ENCODE assay signal across 26 mouse cellular contexts in genomic region chr19:44695331-44695730, GRCm38 (mm10).
DNase-seq lines count a peak whose midpoint lies in the region; ATAC-seq and TF ChIP-seq lines count a peak whose summit lies in the region.
"Had no signal": no experiment of that assay in that cellular context is flagged by ENCODE, and none has a peak within 500 bp of the region (broad histone marks: within the 10 kb centered on the region; RNA-seq: fewer than 3 reads in every experiment).

No protein-coding gene starts in this region.

- no peak overlapping the region for H3K4me2 ChIP-seq in forebrain, embryonic 12.5 days
- H3K4me2 ChIP-seq in forebrain, embryonic 11.5 days (ENCODE audit: low read depth, low read length, severe bottlenecking), result no peak overlapping the region
- H3K4me2 ChIP-seq in midbrain, embryonic 11.5 days, result peak overlapping the region; percentile 10; the same call in 1 of the 2 replicates
- no peak overlapping the region for H3K4me2 ChIP-seq in midbrain, postnatal 0 days (ENCODE audit: low read depth, low read length, poor library complexity, severe bottlenecking)
- peak overlapping the region; percentile 27 for H3K4me2 ChIP-seq in forebrain, embryonic 15.5 days (replicated peaks)
- peak overlapping the region; percentile 18; the same call in 1 of the 2 replicates for H3K4me2 ChIP-seq in neural tube, embryonic 13.5 days
- H3K4me2 ChIP-seq: embryonic facial prominence, embryonic 15.5 days; hindbrain, embryonic 15.5 days; limb, embryonic 12.5 days; liver, embryonic 12.5 days had no signal

- no peak overlapping the region for H3K9ac ChIP-seq in forebrain, embryonic 12.5 days
- H3K9ac ChIP-seq in forebrain, embryonic 11.5 days (ENCODE audit: low read length), result no peak overlapping the region
- H3K9ac ChIP-seq in midbrain, embryonic 11.5 days (ENCODE audit: low read length), result peak overlapping the region; percentile 58; the same call in 1 of the 2 replicates
- H3K9ac ChIP-seq in midbrain, postnatal 0 days (replicated peaks; ENCODE audit: low read length, poor library complexity, severe bottlenecking), result no peak overlapping the region
- H3K9ac ChIP-seq in forebrain, embryonic 15.5 days (replicated peaks), result no peak overlapping the region
- H3K9ac ChIP-seq in neural tube, embryonic 13.5 days, result 0 out of 2 replicates have a peak overlapping the region, but pooled peaks have one; percentile 12
- H3K9ac ChIP-seq: embryonic facial prominence, embryonic 15.5 days; hindbrain, embryonic 15.5 days; limb, embryonic 12.5 days; liver, embryonic 12.5 days had no signal

- no peak for ATAC-seq in forebrain, embryonic 12.5 days (ENCODE audit: low FRiP score)
- no peak for ATAC-seq in forebrain, embryonic 11.5 days (replicated peaks; ENCODE audit: low FRiP score)
- no peak for ATAC-seq in midbrain, embryonic 11.5 days (ENCODE audit: low FRiP score)
- no peak for ATAC-seq in midbrain, postnatal 0 days (ENCODE audit: low FRiP score)
- peak; percentile 48; the same call in 1 of the 2 replicates for ATAC-seq in forebrain, embryonic 15.5 days (replicated peaks)
- ATAC-seq in neural tube, embryonic 13.5 days (ENCODE audit: low read depth), result peak; percentile 19; the same call in 1 of the 2 replicates
- ATAC-seq: activated CD4-positive, CD25-positive, alpha-beta regulatory T cell, adult 4 months; liver, embryonic 12.5 days had no signal

- no peak overlapping the region for H3K4me3 ChIP-seq in forebrain, embryonic 12.5 days (replicated peaks)
- no peak overlapping the region for H3K4me3 ChIP-seq in forebrain, embryonic 11.5 days (ENCODE audit: low read depth, low read length)
- no peak overlapping the region for H3K4me3 ChIP-seq in midbrain, embryonic 11.5 days (ENCODE audit: low read depth, low read length)
- H3K4me3 ChIP-seq in midbrain, postnatal 0 days (ENCODE audit: low read depth, low read length), result no peak overlapping the region
- H3K4me3 ChIP-seq in forebrain, embryonic 15.5 days, result peak overlapping the region; percentile 20
- H3K4me3 ChIP-seq in neural tube, embryonic 13.5 days, result no peak overlapping the region
- H3K4me3 ChIP-seq in cerebellum, adult 2 months (replicated peaks; ENCODE audit: insufficient read depth, low read depth, low read length), result no peak overlapping the region
- H3K4me3 ChIP-seq: embryonic facial prominence, embryonic 15.5 days; heart, embryonic 10.5 days; hindbrain, embryonic 15.5 days; left cerebral cortex, adult 2 months; limb, embryonic 12.5 days; liver, embryonic 12.5 days had no signal

- 0 out of 2 replicates have a peak overlapping the region, but pooled peaks have one; percentile 59 for H3K27ac ChIP-seq in forebrain, embryonic 12.5 days
- H3K27ac ChIP-seq in forebrain, embryonic 11.5 days (ENCODE audit: low read depth, low read length), result no peak overlapping the region
- H3K27ac ChIP-seq in midbrain, embryonic 11.5 days (ENCODE audit: low read depth, low read length), result no peak overlapping the region
- H3K27ac ChIP-seq in midbrain, postnatal 0 days (ENCODE audit: low read depth, low read length), result no peak overlapping the region
- H3K27ac ChIP-seq in forebrain, embryonic 15.5 days (replicated peaks), result peak overlapping the region; percentile 60
- peak overlapping the region; percentile 84 for H3K27ac ChIP-seq in neural tube, embryonic 13.5 days (replicated peaks)
- H3K27ac ChIP-seq in cerebellum, adult 2 months (ENCODE audit: insufficient read depth, low read length), result no peak overlapping the region
- H3K27ac ChIP-seq: embryonic facial prominence, embryonic 15.5 days; heart, embryonic 10.5 days; hindbrain, embryonic 15.5 days; left cerebral cortex, adult 2 months; limb, embryonic 12.5 days; liver, embryonic 12.5 days had no signal

- peaks cover 44% of the 10 kb centered on the region for H3K4me1 ChIP-seq in forebrain, embryonic 12.5 days
- peaks cover 11% of the 10 kb centered on the region; the same call in 1 of the 2 replicates for H3K4me1 ChIP-seq in forebrain, embryonic 11.5 days (replicated peaks; ENCODE audit: control insufficient read depth, insufficient read depth, low read length)
- H3K4me1 ChIP-seq in midbrain, embryonic 11.5 days (ENCODE audit: control insufficient read depth, insufficient read depth, low read length), result peaks cover 32% of the 10 kb centered on the region
- no peaks in the 10 kb centered on the region for H3K4me1 ChIP-seq in midbrain, postnatal 0 days (ENCODE audit: insufficient read depth, low read length)
- H3K4me1 ChIP-seq in forebrain, embryonic 15.5 days, result peaks cover 41% of the 10 kb centered on the region
- H3K4me1 ChIP-seq in neural tube, embryonic 13.5 days (replicated peaks), result peaks cover 60% of the 10 kb centered on the region
- H3K4me1 ChIP-seq in cerebellum, adult 2 months (ENCODE audit: control insufficient read depth, insufficient read depth, low read length), result no peaks in the 10 kb centered on the region
- H3K4me1 ChIP-seq: liver, embryonic 12.5 days had no signal

- H3K36me3 ChIP-seq in forebrain, embryonic 12.5 days (replicated peaks), result no peaks in the 10 kb centered on the region
- H3K36me3 ChIP-seq in forebrain, embryonic 11.5 days (ENCODE audit: control insufficient read depth, insufficient read depth, low read length), result no peaks in the 10 kb centered on the region
- H3K36me3 ChIP-seq in midbrain, embryonic 11.5 days (ENCODE audit: control insufficient read depth, insufficient read depth, low read length), result no peaks in the 10 kb centered on the region
- H3K36me3 ChIP-seq in midbrain, postnatal 0 days (ENCODE audit: insufficient read depth, low read length), result no peaks in the 10 kb centered on the region
- H3K36me3 ChIP-seq in forebrain, embryonic 15.5 days, result no peaks in the 10 kb centered on the region
- H3K36me3 ChIP-seq in neural tube, embryonic 13.5 days, result no peaks in the 10 kb centered on the region
- H3K36me3 ChIP-seq: embryonic facial prominence, embryonic 15.5 days; G1E; heart, embryonic 10.5 days; hindbrain, embryonic 15.5 days; limb, embryonic 12.5 days; liver, embryonic 12.5 days had no signal

- no peak for DNase-seq in forebrain, embryonic 11.5 days (ENCODE audit: low spot score)
- no peak for DNase-seq in midbrain, embryonic 11.5 days (ENCODE audit: low spot score, missing footprints)
- DNase-seq in midbrain, postnatal 0 days (ENCODE audit: low spot score), result no peak
- DNase-seq in cerebellum, adult 2 months, result no peak
- DNase-seq in cerebellum, adult 11-12 months, result no peak
- DNase-seq: adrenal gland, postnatal 10 days; cerebellum, postnatal 14 days; embryo, embryonic 11 days; kidney, adult 18-20 months; kidney, postnatal 10 days; lung, adult 2 months; lung, postnatal 36 days; right cerebral cortex, postnatal 14 days; spleen, adult 18-20 months; thymus, postnatal 36 days had no signal

- H3K27me3 ChIP-seq in forebrain, embryonic 12.5 days, result peaks cover 93% of the 10 kb centered on the region
- peaks cover 42% of the 10 kb centered on the region for H3K27me3 ChIP-seq in forebrain, embryonic 11.5 days (ENCODE audit: control insufficient read depth, insufficient read depth, low read length)
- H3K27me3 ChIP-seq in midbrain, embryonic 11.5 days (ENCODE audit: control insufficient read depth, insufficient read depth, low read length), result peaks cover 44% of the 10 kb centered on the region
- H3K27me3 ChIP-seq in midbrain, postnatal 0 days (ENCODE audit: insufficient read depth, low read length), result peaks cover 32% of the 10 kb centered on the region
- peaks cover 44% of the 10 kb centered on the region for H3K27me3 ChIP-seq in forebrain, embryonic 15.5 days
- H3K27me3 ChIP-seq in neural tube, embryonic 13.5 days, result peaks cover 90% of the 10 kb centered on the region
- no peaks in the 10 kb centered on the region; the same call in 1 of the 2 replicates for H3K27me3 ChIP-seq in cerebellum, adult 2 months (ENCODE audit: control insufficient read depth, insufficient read depth, low read length)

- TF ChIP-seq POLR2A in cerebellum, adult 2 months (IDR thresholded peaks at IDR 0.05; ENCODE audit: borderline replicate concordance, insufficient read depth, low read length), result no peak

- no peak for TF ChIP-seq CTCF in midbrain, postnatal 0 days (IDR thresholded peaks at IDR 0.05)
- TF ChIP-seq CTCF in cerebellum, adult 2 months (IDR thresholded peaks at IDR 0.05; ENCODE audit: borderline replicate concordance, insufficient read depth, low read depth, low read length), result no peak

- H3K9me3 ChIP-seq in forebrain, embryonic 12.5 days, result no peaks in the 10 kb centered on the region
- H3K9me3 ChIP-seq in forebrain, embryonic 11.5 days (ENCODE audit: control insufficient read depth, low read length), result no peaks in the 10 kb centered on the region
- no peaks in the 10 kb centered on the region for H3K9me3 ChIP-seq in midbrain, embryonic 11.5 days (ENCODE audit: control insufficient read depth, low read length)
- H3K9me3 ChIP-seq in midbrain, postnatal 0 days (ENCODE audit: low read length), result no peaks in the 10 kb centered on the region
- no peaks in the 10 kb centered on the region for H3K9me3 ChIP-seq in forebrain, embryonic 15.5 days
- no peaks in the 10 kb centered on the region for H3K9me3 ChIP-seq in neural tube, embryonic 13.5 days
- H3K9me3 ChIP-seq: embryonic facial prominence, embryonic 15.5 days; G1E; heart, embryonic 10.5 days; hindbrain, embryonic 15.5 days; limb, embryonic 12.5 days; liver, embryonic 12.5 days had no signal

- 13% methylated on average over 3 of the region's 3 CpGs for WGBS in forebrain, embryonic 12.5 days
- WGBS in forebrain, embryonic 11.5 days, result 8% methylated on average over 3 of the region's 3 CpGs
- 11% methylated on average over 3 of the region's 3 CpGs for WGBS in midbrain, embryonic 11.5 days
- 11% methylated on average over 3 of the region's 3 CpGs for WGBS in midbrain, postnatal 0 days
- 7% methylated on average over 3 of the region's 3 CpGs for WGBS in forebrain, embryonic 15.5 days
- 3% methylated on average over 3 of the region's 3 CpGs for WGBS in neural tube, embryonic 13.5 days
- WGBS in cerebellum, adult 2 months, result 10% methylated on average over 3 of the region's 3 CpGs

Comparison
In these comparisons a context has a peak if more than half of its experiments do, and no peak if none do; other contexts are left out.
1. ATAC-seq: peak in forebrain, embryonic 15.5 days (single experiment) and neural tube, embryonic 13.5 days (single experiment); none in forebrain, embryonic 12.5 days (single experiment), forebrain, embryonic 11.5 days (single experiment), midbrain, embryonic 11.5 days (single experiment) and midbrain, postnatal 0 days (single experiment).
2. H3K27ac ChIP-seq: peak in forebrain, embryonic 12.5 days (single experiment), forebrain, embryonic 15.5 days (single experiment) and neural tube, embryonic 13.5 days (single experiment); none in forebrain, embryonic 11.5 days (single experiment), midbrain, embryonic 11.5 days (single experiment), midbrain, postnatal 0 days (single experiment) and cerebellum, adult 2 months (single experiment).
3. H3K4me2 ChIP-seq: peak in midbrain, embryonic 11.5 days (single experiment), forebrain, embryonic 15.5 days (single experiment) and neural tube, embryonic 13.5 days (single experiment); none in forebrain, embryonic 12.5 days (single experiment), forebrain, embryonic 11.5 days (single experiment) and midbrain, postnatal 0 days (single experiment).
4. H3K9ac ChIP-seq: peak in midbrain, embryonic 11.5 days (single experiment) and neural tube, embryonic 13.5 days (single experiment); none in forebrain, embryonic 12.5 days (single experiment), forebrain, embryonic 11.5 days (single experiment), midbrain, postnatal 0 days (single experiment) and forebrain, embryonic 15.5 days (single experiment).